Mouse (Mus musculus) spleen, adult 2 months (tissue): ENCODE measurements around the gene Ssbp4.

Experiments used
- CTCF ChIP-seq: fragments of 200-500 bp; IDR thresholded peaks from 2 replicates; pipeline ENCODE4 v1.5.1; 2011; ENCODE audit warnings: mild to moderate bottlenecking, inconsistent platforms; ENCODE audit not compliant: insufficient read depth, insufficient read length, insufficient replicate concordance; ENCODE audit errors: extremely low read depth
- POLR2A ChIP-seq: fragments of 200-500 bp; IDR thresholded peaks from 2 replicates; pipeline ENCODE4 v1.6.1; 2011; ENCODE audit warnings: low read depth, low read length, inconsistent platforms

GRCm38 (mm10) chr8:70561809-70562535 lies 46.7 kb downstream of the Ssbp4 start:
- TF ChIP-seq CTCF: no peak
- no peak for TF ChIP-seq POLR2A
